Mouse (Mus musculus): ENCODE results near the gene Gys1. TPM values are rescaled to one million over a fixed set of nuclear protein-coding genes. Genes with fewer than 3 reads are reported as not detected.
"Not testable (repeated sequence)": the region's sequence is repeated elsewhere in the genome, so short reads cannot be mapped to it uniquely, and the experiment has no call there.

The Gys1 gene
- polyA plus RNA-seq, 1 experiment from 2014 or later: 6.8 TPM

DNA sequence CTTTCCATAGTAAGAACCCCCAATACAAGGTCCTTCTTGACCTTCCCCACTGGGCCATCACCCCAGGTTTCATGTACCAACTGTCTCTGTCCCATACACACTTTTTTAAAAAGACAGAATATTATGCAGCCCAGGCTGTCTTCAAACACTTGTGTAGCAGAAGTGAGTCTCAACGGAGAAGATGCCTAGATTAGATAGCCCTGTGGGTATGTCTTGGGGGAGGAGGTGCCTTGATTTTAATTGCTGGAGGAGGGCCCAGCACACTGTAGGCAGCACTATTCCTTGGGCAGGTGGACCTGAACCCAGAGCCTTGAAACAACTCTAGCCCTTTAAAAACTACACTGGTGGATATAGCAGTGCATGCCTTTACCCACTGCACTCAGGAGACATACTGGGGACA is 47.5 kb downstream of the Gys1 start:
- no peaks in the 10 kb centered on the region for H3K9me3 ChIP-seq (replicated peaks)
- H3K9ac ChIP-seq: no peak overlapping the region
- WGBS (ENCODE audit: insufficient replicate concordance): 12% methylated on average over 1 of the region's 1 CpGs
- ATAC-seq (ENCODE audit: insufficient read depth): no peak
- no peak overlapping the region for H3K4me2 ChIP-seq
- 0 out of 2 replicates have a peak, but pooled peaks cover 6% of the 10 kb centered on the region for H3K36me3 ChIP-seq (replicated peaks)
- no peaks in the 10 kb centered on the region for H3K27me3 ChIP-seq
- H3K4me1 ChIP-seq (replicated peaks): peaks cover 32% of the 10 kb centered on the region
- no peak overlapping the region for H3K4me3 ChIP-seq (replicated peaks)
- no peak overlapping the region for H3K27ac ChIP-seq (replicated peaks)

DNA sequence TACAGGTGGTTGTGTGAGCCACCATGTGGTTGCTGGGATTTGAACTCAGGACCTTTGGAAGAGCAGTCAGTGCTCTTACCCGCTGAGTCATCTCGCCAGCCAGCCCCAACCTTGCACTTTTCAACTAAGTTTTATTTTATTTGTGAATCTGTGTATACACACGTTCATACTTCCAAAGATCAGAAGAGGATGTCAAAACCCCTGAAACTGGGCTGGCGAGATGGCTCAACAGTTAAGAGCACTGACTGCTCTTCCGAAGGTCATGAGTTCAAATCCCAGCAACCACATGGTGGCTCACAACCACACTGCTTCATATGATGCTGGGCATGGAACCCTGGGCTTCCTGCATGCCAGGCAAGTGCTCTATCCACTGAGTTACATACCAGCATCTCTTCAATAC is 50.3 kb downstream of the Gys1 start:
- not testable (repeated sequence) for ATAC-seq (ENCODE audit: insufficient read depth); H3K9ac ChIP-seq; H3K4me2 ChIP-seq; H3K27me3 ChIP-seq; H3K9me3 ChIP-seq (replicated peaks); H3K27ac ChIP-seq (replicated peaks); H3K4me3 ChIP-seq (replicated peaks); H3K36me3 ChIP-seq (replicated peaks)
- H3K4me1 ChIP-seq (replicated peaks): peaks cover 55% of the 10 kb centered on the region
- 83% methylated on average over 5 of the region's 5 CpGs for WGBS (ENCODE audit: insufficient replicate concordance)

- 0 out of 2 replicates have a peak overlapping the region, but pooled peaks have one; percentile 10 for H3K4me2 ChIP-seq
- peaks cover 67% of the 10 kb centered on the region for H3K4me1 ChIP-seq (replicated peaks)
- no peaks in the 10 kb centered on the region for H3K9me3 ChIP-seq (replicated peaks)
- no peak overlapping the region for H3K9ac ChIP-seq
- no peak for ATAC-seq (ENCODE audit: insufficient read depth)
- H3K4me3 ChIP-seq (replicated peaks): no peak overlapping the region
- H3K36me3 ChIP-seq (replicated peaks): no peaks in the 10 kb centered on the region
- no peak overlapping the region for H3K27ac ChIP-seq (replicated peaks)
- H3K27me3 ChIP-seq: no peaks in the 10 kb centered on the region
- WGBS (ENCODE audit: insufficient replicate concordance): 14% methylated on average over 7 of the region's 7 CpGs
Observed at GRCm38 (mm10) chr7:45486158-45486557, 51.5 kb downstream of the Gys1 start.

DNA sequence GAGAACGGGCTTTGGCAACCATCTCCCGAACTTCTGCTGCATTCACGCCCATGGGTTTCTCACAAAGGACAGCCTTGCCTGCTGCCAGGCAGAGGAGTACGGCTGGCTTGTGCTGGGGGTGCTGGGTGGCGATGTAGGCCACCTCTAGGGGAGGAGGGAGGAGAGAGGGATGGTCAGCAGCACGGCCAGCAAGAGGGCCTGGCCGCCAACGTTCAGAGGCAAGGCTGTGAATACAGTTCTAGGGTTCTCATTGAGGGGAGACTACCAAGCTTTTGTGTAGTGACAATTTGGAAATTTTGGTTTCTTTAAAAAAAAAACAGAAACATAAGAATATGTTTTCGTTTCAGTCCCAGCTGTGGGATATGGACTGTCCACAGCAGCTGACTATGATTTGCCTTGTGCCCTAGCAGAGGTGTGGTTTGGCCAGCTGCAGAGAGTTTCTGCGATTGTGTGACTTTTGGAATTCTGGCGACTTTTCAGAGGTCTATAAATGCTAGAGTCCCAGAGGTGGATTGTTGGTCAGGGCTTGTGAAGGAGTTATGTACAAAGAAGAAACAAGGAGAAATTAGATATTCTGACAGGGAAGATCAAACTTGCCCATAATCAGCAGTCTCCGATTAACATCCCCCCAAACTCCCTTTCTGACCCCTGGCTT is 52.2 kb downstream of the Gys1 start, which contains the start of gene Gm45808:
Gene Gm45808 (minus strand): TSS at position 51 of the 655 bp plus-strand sequence.
- peaks cover 70% of the 10 kb centered on the region for H3K4me1 ChIP-seq (replicated peaks)
- no peaks in the 10 kb centered on the region for H3K9me3 ChIP-seq (replicated peaks)
- peak within 1 kb of the TSS; percentile 76; the same call in 1 of the 2 replicates for H3K4me2 ChIP-seq
- H3K36me3 ChIP-seq (replicated peaks): no peaks in the 10 kb centered on the region
- H3K27ac ChIP-seq (replicated peaks): no peak within 1 kb of the TSS
- no peak for ATAC-seq (ENCODE audit: insufficient read depth)
- no peaks in the 10 kb centered on the region for H3K27me3 ChIP-seq
- H3K9ac ChIP-seq: no peak within 1 kb of the TSS
- no peak within 1 kb of the TSS for H3K4me3 ChIP-seq (replicated peaks)
- 77% methylated on average over 12 of the region's 12 CpGs for WGBS (ENCODE audit: insufficient replicate concordance)

DNA sequence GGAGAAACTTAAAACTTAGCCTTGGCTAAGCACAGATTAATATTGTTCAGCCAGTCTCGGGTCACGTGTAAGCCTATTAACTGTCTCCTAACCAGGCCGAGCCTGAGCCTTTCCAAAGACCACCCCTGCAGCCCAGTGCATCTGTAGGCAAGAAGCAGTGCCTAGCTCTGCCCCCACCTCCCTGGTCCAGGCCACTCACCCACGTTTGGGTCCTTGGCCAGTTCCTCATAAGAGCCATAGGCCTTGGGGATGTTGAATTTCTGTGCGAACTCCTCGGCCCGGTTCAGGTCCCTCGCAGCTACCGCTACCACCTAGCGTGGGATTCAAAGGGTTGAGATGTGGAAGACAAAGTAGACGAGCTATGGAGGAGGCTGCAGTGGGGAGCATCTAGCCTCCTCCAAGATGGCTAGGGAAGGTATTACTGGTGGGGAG is 53.2 kb downstream of the Gys1 start:
- Histone ChIP-seq H3K4me3 (replicated peaks) (peak overlapping the region; percentile 62), H3K4me1 (replicated peaks) (peaks cover 71% of the 10 kb centered on the region), H3K36me3 (replicated peaks) (peaks cover 9% of the 10 kb centered on the region), H3K4me2 (peak overlapping the region; percentile 76), H3K9ac (peak overlapping the region; percentile 56; the same call in 1 of the 2 replicates), H3K27me3 (no peaks in the 10 kb centered on the region), H3K9me3 (replicated peaks) (no peaks in the 10 kb centered on the region), H3K27ac (replicated peaks) (no peak overlapping the region)
- ATAC-seq (ENCODE audit: insufficient read depth): 0 out of 2 replicates have a peak, but pooled peaks have one; percentile 1
- WGBS (ENCODE audit: insufficient replicate concordance): 62% methylated on average over 11 of the region's 11 CpGs

DNA sequence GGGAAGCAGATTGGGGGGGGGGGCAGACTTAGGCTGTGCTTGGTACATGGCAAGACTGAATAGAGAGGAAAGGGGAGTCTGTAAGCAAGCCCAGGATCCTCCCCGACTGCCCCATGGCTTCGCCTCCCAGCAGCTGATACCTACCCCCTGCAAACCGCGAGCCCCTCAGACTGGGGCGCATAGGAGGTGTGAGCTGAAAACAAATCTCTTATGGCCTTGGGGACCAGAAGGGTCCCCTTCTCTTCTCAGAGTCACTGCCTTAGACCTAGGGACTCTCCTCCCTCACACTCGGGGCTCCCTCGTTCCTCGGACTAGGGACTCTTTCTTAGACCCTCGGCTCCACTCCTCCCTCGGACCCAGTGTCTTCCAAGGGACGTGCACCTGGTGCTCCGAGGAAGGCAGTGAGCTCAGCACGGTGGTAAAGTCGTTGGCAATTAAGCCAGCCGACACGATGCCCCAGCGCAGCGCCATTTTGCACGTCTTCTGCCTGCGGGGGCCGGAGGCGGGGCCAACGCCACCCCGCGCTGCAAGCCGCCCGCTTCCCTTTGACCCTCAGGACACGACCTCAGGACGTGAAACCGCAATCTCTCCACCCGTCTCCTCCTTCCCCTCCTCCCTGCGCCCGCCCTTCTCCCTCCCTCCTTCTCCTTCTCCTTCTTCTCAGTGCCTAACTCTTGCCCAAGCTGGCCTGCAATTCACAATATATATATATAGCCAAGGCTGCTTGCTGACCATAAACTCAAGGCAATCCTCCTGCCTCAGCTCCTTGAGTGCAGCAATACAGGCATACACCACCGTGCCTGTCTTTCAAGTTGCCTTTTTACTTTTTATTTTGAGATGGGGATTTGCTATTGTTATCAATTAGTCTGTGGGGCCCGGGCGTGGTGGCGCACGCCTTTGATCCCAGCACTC is 53.9 kb downstream of the Gys1 start, which contains the start of gene Dhdh:
Gene Dhdh (minus strand): TSS at position 513 of the 912 bp plus-strand sequence.
- WGBS (ENCODE audit: insufficient replicate concordance): 5% methylated on average over 38 of the region's 38 CpGs
- Histone ChIP-seq H3K4me3 (replicated peaks) (peak within 1 kb of the TSS; percentile 62), H3K27me3 (no peaks in the 10 kb centered on the region), H3K9ac (peak within 1 kb of the TSS; percentile 56; the same call in 1 of the 2 replicates), H3K36me3 (replicated peaks) (peaks cover 16% of the 10 kb centered on the region), H3K4me1 (replicated peaks) (peaks cover 67% of the 10 kb centered on the region), H3K27ac (replicated peaks) (peak within 1 kb of the TSS; percentile 34), H3K9me3 (replicated peaks) (no peaks in the 10 kb centered on the region), H3K4me2 (peak within 1 kb of the TSS; percentile 76)
- peak; percentile 59 for ATAC-seq (ENCODE audit: insufficient read depth)

- peaks cover 70% of the 10 kb centered on the region for H3K4me1 ChIP-seq (replicated peaks)
- no peak overlapping the region for H3K4me3 ChIP-seq (replicated peaks)
- peaks cover 26% of the 10 kb centered on the region for H3K36me3 ChIP-seq (replicated peaks)
- no peaks in the 10 kb centered on the region for H3K27me3 ChIP-seq
- ATAC-seq (ENCODE audit: insufficient read depth): peak; percentile 44
- no peak overlapping the region for H3K9ac ChIP-seq
- H3K4me2 ChIP-seq: peak overlapping the region; percentile 76
- no peak overlapping the region for H3K27ac ChIP-seq (replicated peaks)
- H3K9me3 ChIP-seq (replicated peaks): no peaks in the 10 kb centered on the region
- 27% methylated on average over 7 of the region's 7 CpGs for WGBS (ENCODE audit: insufficient replicate concordance)
Observed at GRCm38 (mm10) chr7:45489578-45489977, 54.9 kb downstream of the Gys1 start.

DNA sequence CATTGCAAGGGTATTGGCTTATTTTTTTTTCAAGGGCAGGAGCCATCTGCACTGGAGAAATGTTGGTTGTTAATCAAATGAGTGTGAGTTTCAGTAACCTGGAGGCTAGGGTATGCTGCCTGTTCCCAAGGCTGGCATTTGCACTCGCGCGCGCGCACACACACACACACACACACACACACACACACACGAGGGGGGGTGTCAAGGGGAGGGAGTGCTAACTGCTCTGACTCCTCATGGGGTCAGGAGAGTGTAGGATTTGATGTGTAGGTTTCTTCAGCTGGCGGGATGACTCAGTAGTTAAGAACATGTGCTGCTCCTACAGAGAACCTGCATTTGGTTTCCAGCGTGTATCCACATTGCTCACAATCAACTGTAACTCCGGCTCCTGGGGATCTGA is 56.2 kb downstream of the Gys1 start:
- 56% methylated on average over 9 of the region's 9 CpGs for WGBS (ENCODE audit: insufficient replicate concordance)
- no peak overlapping the region for H3K4me3 ChIP-seq (replicated peaks)
- no peaks in the 10 kb centered on the region for H3K9me3 ChIP-seq (replicated peaks)
- no peaks in the 10 kb centered on the region for H3K27me3 ChIP-seq
- H3K4me1 ChIP-seq (replicated peaks): peaks cover 70% of the 10 kb centered on the region
- peak overlapping the region; percentile 46 for H3K4me2 ChIP-seq
- peak overlapping the region; percentile 76 for H3K27ac ChIP-seq (replicated peaks)
- H3K36me3 ChIP-seq (replicated peaks): peaks cover 39% of the 10 kb centered on the region
- H3K9ac ChIP-seq: 0 out of 2 replicates have a peak overlapping the region, but pooled peaks have one; percentile 8
- no peak for ATAC-seq (ENCODE audit: insufficient read depth)

- peak overlapping the region; percentile 76 for H3K27ac ChIP-seq (replicated peaks)
Observed at GRCm38 (mm10) chr7:45491264-45491663, 56.6 kb downstream of the Gys1 start.

GRCm38 (mm10) chr7:45492225-45492844 is 57.7 kb downstream of the Gys1 start:
- peaks cover 54% of the 10 kb centered on the region for H3K36me3 ChIP-seq (replicated peaks)
- no peak overlapping the region for H3K27ac ChIP-seq (replicated peaks)
- no peaks in the 10 kb centered on the region for H3K9me3 ChIP-seq (replicated peaks)
- no peak for ATAC-seq (ENCODE audit: insufficient read depth)
- H3K9ac ChIP-seq: no peak overlapping the region
- WGBS (ENCODE audit: insufficient replicate concordance): 88% methylated on average over 8 of the region's 8 CpGs
- H3K27me3 ChIP-seq: no peaks in the 10 kb centered on the region
- H3K4me1 ChIP-seq (replicated peaks): peaks cover 56% of the 10 kb centered on the region
- H3K4me2 ChIP-seq: no peak overlapping the region
- H3K4me3 ChIP-seq (replicated peaks): no peak overlapping the region

More at GRCm38 (mm10) chr7:45491264-45491663, 56.6 kb downstream of the Gys1 start:
- WGBS (ENCODE audit: insufficient replicate concordance): 11% methylated on average over 3 of the region's 3 CpGs
- Histone ChIP-seq H3K9ac (peak overlapping the region; percentile 21; the same call in 1 of the 2 replicates), H3K4me3 (replicated peaks) (no peak overlapping the region), H3K4me1 (replicated peaks) (peaks cover 66% of the 10 kb centered on the region), H3K9me3 (replicated peaks) (no peaks in the 10 kb centered on the region), H3K4me2 (peak overlapping the region; percentile 46), H3K36me3 (replicated peaks) (peaks cover 43% of the 10 kb centered on the region), H3K27me3 (no peaks in the 10 kb centered on the region)
- ATAC-seq (ENCODE audit: insufficient read depth): peak; percentile 51; the same call in 1 of the 2 replicates

All from liver, embryonic 15.5 days (tissue).